Mouse (Mus musculus): Measurements from ENCODE around the gene Dapk2.
A peak's percentile ranks its signal among the peaks of the same experiment; 100 is the strongest.

The Dapk2 gene

DNA sequence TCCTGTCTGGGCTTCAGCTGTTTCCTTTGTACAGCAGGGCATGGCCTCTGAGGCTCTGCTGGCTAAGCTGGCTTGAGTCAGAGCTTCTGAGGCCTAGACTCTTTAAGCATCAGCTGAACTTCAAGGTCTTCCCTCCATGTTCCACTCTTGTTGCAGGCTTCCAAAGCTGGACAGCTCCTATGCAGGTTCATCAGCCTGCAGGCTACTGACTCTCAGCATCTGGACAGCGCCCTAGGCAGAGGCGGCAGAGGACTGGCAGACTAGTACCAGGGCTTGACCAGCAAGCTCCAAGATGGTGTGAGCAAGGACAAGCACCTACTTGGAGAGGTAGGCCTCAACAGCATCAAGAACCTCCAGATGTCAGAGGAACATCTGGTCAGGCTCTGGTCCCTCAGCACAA lies 149.3 kb downstream of the Dapk2 start:
- DNase-seq (ENCODE audit: low read depth), result peak; percentile 67

DNA sequence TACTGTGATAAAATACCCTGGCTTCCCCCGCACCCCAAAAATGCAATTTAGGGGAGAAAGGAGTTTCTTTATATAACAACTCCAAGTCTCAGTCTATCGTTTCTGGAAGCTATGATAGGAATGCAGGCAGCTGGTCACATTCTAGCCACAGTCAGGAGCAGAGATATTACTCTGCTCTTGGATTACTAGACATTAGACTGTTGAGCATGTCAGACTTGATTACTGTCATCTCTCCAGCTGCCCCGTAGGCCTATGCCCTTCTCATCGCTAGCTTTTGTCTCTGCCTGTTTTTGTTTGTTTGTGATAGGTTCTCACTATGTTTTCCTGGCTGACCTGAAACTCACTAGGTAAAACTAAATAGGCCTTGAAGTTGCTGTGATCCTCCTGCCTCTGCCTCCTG lies 150.7 kb downstream of the Dapk2 start:
- no peak for DNase-seq (ENCODE audit: low read depth)

DNA sequence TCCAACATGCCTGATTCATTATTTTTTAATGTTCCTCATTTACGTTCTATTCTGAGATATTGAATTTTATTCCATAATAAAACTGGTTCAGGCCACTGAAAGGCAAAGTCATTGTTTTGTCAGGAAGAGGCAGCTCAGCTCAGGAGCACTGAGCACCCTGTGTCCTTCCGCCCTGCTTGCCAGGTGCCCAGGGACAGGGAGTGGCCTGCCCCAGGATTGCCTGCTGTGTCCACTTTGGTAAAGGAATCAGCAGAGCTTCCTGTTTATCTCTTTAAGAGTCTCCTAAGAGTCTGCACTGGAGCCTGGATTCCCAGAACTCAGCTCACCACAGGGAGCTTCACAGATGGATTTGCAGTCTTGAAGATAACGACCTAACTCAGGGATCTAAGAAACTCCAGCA lies 153.4 kb downstream of the Dapk2 start:
- DNase-seq (ENCODE audit: low read depth), result no peak

DNA sequence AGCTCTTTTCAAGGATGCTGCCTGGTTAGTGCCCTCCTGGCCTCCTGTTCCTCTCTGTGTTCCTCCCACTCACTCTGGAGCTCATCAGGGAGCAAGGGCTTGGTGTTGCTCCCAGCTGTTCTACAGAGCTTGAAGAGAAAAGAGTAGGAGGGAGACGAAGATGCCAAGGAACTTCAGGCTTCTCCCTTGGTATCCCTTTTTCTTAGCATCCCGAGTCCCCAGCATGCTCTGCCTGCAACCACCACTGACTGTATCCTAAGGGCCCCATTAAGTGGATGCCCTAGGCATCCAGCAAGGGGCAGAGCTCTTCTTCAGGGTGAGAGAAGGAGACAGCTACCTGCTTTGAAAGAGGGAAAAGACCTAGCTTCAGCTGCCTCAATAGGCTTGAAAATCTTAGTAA lies 158.6 kb downstream of the Dapk2 start:
- DNase-seq (ENCODE audit: low read depth), result no peak

Measured in fibroblast of lung, adult 2 months (primary cell).